Mouse (Mus musculus) ovary, postnatal 10 days (tissue): ENCODE measurements around the gene Gm281.
"Not testable (repeated sequence)": the region's sequence is repeated elsewhere in the genome, so short reads cannot be mapped to it uniquely, and the experiment has no call there.

Experiments used
- DNase-seq: peaks from one replicate; pipeline ENCODE4 v3.0.0; 2022; ENCODE audit warnings: low spot score

Gene Gm281

DNA sequence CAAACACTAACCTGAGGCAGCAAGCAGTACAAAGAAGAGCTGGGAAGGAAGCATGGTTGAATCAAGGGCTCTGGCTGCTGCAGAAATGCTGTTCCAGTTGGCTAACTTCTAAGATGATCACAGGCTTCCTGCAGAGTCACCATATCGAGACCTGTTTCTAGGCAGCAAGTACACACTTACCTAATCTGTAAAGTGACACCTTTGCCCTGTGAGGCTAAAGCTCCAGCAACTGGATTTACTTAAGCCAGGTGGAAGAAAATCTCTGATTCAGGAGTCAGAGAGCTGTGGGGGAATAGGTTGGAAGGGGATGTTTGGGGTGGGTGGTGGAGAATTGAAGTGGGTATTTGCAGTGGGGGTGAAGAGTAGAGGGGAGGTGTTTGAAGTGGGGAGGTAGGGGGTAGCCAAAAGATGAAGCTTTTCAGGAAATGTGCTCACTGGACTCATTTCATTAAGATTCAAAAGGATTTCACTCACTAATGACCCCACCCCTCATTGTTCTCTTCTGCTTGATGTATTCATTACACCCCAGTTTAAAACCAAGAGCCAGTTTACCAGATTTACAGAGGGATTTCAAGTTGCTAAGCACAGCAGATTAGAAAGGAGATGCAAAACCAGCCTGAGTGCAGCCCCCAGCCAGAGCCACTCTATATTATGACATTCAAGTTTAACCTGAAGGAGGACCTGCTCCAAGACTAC, at the start of gene Gm281:
Gene Gm281 (minus strand): TSS at position 92 of the 696 bp plus-strand sequence.
- DNase-seq: no peak

DNA sequence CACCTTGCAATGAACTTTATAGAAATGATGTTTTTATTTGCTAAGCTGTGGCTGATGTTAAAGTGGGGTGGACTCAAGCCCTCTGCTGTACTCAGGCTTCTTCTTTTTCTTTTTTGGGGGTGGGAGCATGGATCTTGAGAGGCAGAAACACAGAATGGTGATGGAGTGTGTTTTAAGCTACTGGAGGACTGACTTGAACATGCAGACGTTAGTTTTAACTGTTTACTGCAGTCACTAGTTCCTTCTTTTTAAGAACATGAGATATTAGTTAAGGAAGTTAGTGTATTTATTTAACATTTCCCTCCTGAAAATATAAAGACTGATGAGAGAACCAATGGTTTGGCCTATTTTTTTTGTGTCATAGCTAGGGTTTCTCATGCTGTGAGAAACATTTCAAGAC, 49.2 kb upstream of the Gm281 start:
- no peak for DNase-seq

- no peak for DNase-seq
These were observed 48.2 kb upstream of the Gm281 start for GRCm38 (mm10) chr14:13962476-13962875.

DNA sequence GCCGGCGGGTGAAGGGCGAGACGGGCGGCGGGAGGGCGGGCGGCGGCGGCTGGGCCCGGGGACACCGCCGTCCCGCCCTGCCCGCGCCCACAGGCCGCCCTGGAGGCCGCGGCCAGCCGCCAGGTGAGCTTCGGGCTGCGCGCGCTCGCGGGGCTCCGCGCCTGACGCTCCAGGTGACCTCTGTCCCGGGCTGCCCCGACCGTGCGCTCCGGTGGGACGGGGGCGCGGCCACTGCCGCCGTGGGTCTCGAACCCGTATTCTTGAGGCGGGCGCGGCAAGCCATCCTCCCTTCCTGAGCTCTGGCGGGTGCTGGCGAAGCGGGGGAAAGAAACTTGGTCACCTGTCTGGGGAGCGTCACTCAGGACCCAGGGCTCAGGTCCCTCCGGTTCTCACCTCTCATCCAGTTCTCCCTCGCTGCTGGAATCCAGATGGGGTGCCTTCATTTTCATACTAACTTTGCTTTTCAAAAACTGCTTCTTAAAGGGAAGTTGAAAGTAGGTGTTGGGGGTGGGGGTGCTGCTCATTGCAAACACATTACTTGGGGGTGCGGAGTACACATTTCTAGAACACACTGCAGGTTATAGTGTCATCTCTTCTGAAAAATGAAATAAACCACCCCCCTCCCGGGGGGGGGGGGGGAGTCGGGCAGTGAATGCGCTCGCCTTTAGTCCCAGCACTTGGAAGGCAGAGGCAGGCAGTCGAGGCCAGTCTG, 47.3 kb upstream of the Gm281 start, which contains the start of the genes Atxn7 and Thoc7:
Gene Atxn7 (plus strand): TSS at position 40 of the 712 bp plus-strand sequence.
Gene Thoc7 (minus strand): TSS at position 452 of the 712 bp plus-strand sequence.
- peak; percentile 35 for DNase-seq

- DNase-seq: peak; percentile 45
These were observed 46.4 kb upstream of the Gm281 start for GRCm38 (mm10) chr14:13960482-13961325.

DNA sequence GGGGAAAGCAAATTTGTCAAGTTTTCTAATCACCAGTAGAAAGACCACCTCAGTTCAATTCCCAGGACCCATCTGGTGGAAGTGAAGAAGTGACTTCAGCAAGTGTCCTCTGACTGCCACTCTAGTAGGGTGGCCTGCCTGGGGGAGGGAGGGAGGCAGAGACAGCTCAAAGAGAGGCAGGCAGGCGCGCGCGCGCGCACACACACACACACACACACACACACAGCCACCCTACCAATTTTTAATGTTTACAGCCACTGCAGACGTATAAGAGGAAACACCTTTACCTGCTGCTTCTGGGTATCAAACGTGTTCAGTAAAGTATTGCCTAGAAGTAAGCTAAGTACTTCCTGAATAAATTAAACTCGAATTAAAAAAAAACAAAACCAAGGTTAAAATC, 45.8 kb upstream of the Gm281 start:
- DNase-seq: no peak

GRCm38 (mm10) chr14:13952151-13952550, 37.9 kb upstream of the Gm281 start:
- not testable (repeated sequence) for DNase-seq

DNA sequence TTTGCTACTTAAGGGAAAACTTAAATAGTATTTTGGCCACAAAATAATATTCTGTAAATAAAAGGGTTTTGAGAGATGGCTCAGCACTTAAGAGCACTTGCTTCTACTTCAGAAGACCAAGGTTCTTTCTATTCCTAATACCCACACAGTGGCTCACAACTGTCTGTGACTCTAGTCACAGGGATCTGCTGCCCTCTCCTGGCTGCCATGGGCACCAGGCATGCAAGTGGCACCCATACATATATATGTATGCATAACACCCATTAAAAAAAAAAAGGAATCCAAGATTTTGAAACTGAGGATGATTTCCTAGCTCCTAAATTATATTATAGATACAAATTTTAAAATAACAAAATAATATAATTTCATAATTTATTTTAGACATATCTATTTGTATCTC, 36.1 kb upstream of the Gm281 start:
- no peak for DNase-seq

- DNase-seq: no peak
These were observed 34.1 kb upstream of the Gm281 start for GRCm38 (mm10) chr14:13948345-13948744.

DNA sequence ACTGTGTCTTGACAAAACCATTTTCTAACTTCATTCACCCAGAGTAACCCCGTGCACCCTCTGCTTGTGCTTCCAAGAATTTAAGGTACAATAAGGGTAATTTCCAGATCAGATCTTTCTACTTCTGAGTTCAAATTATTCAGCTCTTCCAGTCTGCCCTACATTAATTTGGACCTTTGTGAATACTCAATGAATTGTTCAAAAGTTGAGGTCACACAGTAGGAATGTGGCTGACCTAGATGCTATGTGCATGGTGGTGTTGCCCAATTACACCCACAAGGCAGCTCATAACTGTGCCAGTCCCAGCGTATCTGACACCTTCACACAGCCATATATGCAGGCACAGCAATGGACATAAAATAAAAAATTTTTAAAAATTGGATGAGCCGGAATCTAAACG, 30.4 kb upstream of the Gm281 start:
- no peak for DNase-seq

DNA sequence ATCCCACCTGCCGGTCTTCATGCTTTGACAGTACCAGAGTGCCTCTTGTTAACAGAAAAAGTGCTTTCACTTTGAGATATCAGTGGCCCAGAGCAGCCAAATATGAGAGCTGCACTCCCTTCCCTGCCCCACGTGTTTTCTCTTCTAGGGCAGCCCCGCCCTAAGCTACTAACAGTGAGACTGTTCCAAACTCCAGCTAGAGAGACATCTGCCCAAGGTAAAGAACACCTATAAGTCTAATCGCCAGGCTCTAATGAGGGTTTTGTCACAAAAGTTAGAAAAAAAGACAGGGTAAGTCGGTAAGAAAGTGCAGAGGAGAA, 19.7 kb upstream of the Gm281 start:
- DNase-seq: no peak

DNA sequence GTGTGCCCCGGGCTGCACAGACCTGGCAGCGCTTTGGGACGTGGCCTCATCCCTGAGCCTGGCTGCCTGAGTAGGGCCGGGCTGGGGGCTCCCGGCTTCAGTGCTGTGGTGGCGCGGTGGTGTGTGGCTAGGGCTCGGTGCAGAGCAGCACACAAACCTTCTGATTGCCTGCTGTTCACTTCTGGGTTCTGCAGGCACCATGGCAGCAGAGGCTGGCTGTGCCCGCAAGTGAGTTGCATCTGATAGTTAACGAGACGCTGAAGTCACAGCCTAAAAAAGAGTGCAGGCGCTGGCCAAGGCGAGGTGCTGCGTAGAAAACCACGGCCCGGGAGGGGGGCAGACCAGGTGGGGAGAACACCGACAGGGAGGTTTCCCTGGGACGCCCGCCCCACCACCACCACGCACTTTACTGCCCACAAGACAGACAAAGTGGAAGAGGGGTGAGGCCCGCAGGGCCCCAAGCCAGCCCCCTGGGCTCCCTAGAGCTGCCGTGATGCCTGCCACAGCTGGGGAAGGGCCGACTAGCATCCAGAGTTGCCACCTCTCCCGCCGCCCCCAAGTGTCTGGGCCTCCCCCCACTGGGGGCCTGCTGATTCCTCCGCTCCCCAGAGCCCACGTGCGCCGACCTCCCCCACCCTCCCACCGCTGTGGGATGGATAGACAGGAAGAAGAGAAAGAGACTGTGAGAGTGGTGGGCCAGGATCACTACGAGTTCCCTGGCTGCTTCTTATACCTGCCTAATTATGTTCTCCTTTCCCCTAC, 19.2 kb upstream of the Gm281 start:
- DNase-seq: no peak

- peak; percentile 1 for DNase-seq
These were observed 3.4 kb upstream of the Gm281 start for GRCm38 (mm10) chr14:13917630-13918029.

DNA sequence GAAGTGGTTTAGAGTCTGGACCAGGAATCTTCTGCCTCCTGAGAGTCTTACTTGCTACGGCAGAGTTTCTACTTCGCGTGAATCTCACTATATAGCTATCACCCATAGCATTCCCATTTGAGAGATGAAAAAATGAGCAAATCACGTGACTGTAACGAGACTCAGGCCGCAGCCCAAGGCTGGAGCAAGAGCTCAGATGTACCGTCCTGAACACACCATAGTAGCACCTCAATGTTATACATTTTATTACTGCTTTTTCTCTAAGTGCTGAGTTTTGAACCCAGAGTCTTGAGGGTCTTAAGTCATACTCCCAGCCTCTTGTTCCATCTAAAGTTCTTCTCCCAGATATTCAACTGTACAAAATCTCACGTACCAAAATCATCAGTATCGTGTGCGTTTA, 2.9 kb upstream of the Gm281 start:
- DNase-seq: no peak

DNA sequence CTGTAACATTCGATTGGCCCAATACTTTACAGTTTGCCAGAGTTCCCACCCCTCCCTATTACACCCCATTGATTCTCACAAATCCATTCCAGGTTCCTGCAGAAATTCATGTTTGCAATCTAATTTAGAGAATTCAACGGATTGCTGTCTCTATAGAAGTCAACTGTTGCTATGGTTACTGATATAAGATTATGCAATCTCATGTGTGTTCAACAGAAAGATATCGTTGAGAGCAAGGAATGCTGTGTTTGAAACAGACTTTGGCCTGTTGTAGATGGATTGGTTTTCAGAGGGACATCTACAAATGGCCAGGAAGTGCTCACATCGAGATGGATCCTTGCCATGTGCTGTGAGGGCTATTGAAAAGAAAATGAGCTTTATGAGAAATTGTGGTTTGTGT, 929 bp upstream of the Gm281 start:
- no peak for DNase-seq

- no peak for DNase-seq
These were observed 4.1 kb downstream of the Gm281 start for GRCm38 (mm10) chr14:13910148-13910547.

- no peak for DNase-seq
These were observed 7.1 kb downstream of the Gm281 start for GRCm38 (mm10) chr14:13907145-13907544.

- DNase-seq: no peak
These were observed 7.8 kb downstream of the Gm281 start for GRCm38 (mm10) chr14:13906461-13906860.

DNA sequence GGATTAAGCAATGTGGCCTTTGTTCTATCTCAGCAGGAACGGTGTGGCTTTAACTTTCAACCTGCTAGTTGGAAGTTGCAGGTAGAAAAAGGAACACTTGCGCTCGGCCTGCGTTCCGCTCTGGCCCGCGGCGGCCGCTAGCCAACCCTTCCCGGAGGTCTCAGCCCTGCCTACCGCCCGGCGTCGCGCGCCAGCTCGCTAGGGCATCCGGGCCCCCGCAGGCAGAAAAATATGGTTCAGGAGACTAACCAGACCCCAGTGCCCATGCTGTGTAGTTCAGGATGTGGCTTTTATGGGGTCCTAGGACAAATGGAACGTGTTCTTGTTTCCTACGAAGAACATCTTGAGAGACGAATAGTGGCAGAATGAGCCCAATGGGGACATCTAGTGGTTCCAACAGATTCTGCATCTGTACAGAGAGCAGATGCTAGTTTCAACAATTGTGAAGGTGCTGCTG, 12.6 kb downstream of the Gm281 start:
- peak; percentile 22 for DNase-seq

DNA sequence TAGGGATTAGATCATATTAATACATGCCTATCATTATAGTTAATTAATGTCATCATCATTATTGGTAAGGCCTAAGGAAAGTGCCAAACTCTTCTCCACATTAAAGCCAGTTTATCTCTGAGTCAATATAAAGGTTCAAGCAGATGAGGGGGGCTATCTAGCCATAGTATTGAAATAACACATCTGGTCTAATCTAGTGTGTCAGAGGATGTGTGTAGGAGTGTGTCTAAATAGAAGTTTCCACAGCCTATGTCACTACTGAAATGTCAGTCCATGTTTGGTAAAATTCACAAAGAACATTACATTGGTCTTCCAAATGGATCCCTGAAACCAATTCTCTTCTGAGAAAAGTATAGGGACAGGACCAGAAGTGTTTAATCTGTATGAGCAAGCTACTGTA, 19.1 kb downstream of the Gm281 start:
- no peak for DNase-seq

DNA sequence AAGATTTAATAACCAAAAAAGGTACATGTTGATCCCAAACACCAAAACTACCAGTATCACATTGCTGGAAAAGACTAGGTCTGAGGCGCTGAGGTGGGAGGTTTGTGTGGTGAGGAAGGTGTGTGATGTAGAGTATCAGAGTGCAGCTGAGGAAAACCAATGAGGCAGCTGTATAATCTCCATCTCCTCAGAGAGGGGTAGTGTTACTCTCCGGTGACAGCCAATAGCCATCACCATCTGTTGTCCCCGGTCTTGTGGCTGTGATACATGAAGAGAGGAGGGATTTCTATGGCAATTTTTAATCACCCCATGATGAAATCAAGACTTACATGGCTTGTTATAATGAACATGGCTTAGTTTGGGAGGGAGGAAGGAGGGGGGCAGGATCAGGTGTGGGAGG, 20.5 kb downstream of the Gm281 start:
- no peak for DNase-seq

GRCm38 (mm10) chr14:13861416-13861815, 52.9 kb downstream of the Gm281 start:
- no peak for DNase-seq
